Mouse (Mus musculus) neural tube, embryonic 15.5 days (tissue): Measurements from ENCODE around the gene Wnt9a. TPM values are rescaled to one million over a fixed set of nuclear protein-coding genes. Genes with fewer than 3 reads are reported as not detected.
"Not testable (repeated sequence)": the region's sequence is repeated elsewhere in the genome, so short reads cannot be mapped to it uniquely, and the experiment has no call there.

Source experiments
- ATAC-seq: fragments of 200-750 bp; cut with Nextera tagmentation; 2 replicates; pipeline ENCODE4 v1.8.0; 2017; ENCODE audit warnings: mild to moderate bottlenecking, moderate TSS enrichment, moderate library complexity; ENCODE audit not compliant: low FRiP score
- H3K27ac ChIP-seq: fragments of 300-500 bp; sonication (generic); replicated peaks from 2 replicates; pipeline ENCODE4 v1.5.1; 2015; ENCODE audit warnings: mild to moderate bottlenecking, inconsistent platforms
- H3K27me3 ChIP-seq: fragments of 300-500 bp; sonication (generic); replicated peaks from 2 replicates; pipeline ENCODE4 v1.6.1; 2015; ENCODE audit warnings: inconsistent platforms
- H3K36me3 ChIP-seq: fragments of 300-500 bp; sonication (generic); 2 replicates; pipeline ENCODE4 v1.6.1; 2015; ENCODE audit warnings: inconsistent platforms
- H3K4me1 ChIP-seq: fragments of 300-500 bp; sonication (generic); 2 replicates; pipeline ENCODE4 v1.6.1; 2015; ENCODE audit warnings: inconsistent platforms
- H3K4me2 ChIP-seq: fragments of 300-500 bp; sonication (generic); 2 replicates; pipeline ENCODE4 v1.6.1; 2015; ENCODE audit warnings: inconsistent platforms, mild to moderate bottlenecking, moderate library complexity
- H3K4me3 ChIP-seq: fragments of 300-500 bp; sonication (generic); replicated peaks from 2 replicates; pipeline ENCODE4 v1.5.1; 2015; ENCODE audit warnings: mild to moderate bottlenecking, inconsistent platforms
- H3K9ac ChIP-seq: fragments of 300-500 bp; sonication (generic); replicated peaks from 2 replicates; pipeline ENCODE4 v1.6.1; 2015; ENCODE audit warnings: mild to moderate bottlenecking, inconsistent platforms
- H3K9me3 ChIP-seq: fragments of 300-500 bp; sonication (generic); replicated peaks from 2 replicates; pipeline ENCODE4 v1.6.1; 2016; ENCODE audit warnings: inconsistent platforms
- WGBS: fragments of 180-500 bp; shearing (Covaris S2); methylation state at CpG from one replicate; pipeline ENCODE4 v1.1.7; 2015; ENCODE audit warnings: mixed read lengths; 5-methylcytosine and 5-hydroxymethylcytosine counted together
- polyA plus RNA-seq: library from polyadenylated mRNA; unstranded; fragments of >200 nt; fragmentation: Nextera tagmentation; extraction: Ambion mirVana; gene quantifications from 2 replicates; pipeline ENCODE4 v1.2.1, GENCODE M21; 2015

The Wnt9a gene
- polyA plus RNA-seq, 1 experiment from 2014 or later: 3.0 TPM

DNA sequence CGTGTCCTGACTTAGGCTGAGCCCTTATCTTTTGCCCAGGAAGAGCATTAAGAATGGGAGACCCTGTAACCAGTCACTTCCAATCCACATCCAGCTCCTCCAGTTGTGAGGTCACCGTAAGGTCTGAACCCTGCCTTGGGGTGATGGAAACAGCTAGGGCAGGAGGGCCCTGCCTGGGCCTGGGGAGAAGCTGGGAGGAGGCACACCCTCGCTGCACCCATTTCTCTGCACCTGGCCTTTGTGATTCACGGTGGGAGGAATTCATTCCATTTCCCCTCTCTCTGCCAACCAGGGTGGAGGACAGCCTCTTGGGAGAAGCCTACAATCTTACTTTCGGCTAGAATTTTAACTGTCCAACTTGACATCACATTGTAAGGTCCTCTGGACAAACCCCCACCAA lies 24.6 kb upstream of the Wnt9a start:
- ATAC-seq: no peak
- H3K4me2 ChIP-seq: no peak overlapping the region
- no peaks in the 10 kb centered on the region for H3K36me3 ChIP-seq
- no peak overlapping the region for H3K27ac ChIP-seq
- H3K4me3 ChIP-seq: no peak overlapping the region
- peaks cover 23% of the 10 kb centered on the region for H3K27me3 ChIP-seq
- H3K9me3 ChIP-seq: no peaks in the 10 kb centered on the region
- H3K9ac ChIP-seq: no peak overlapping the region
- no peaks in the 10 kb centered on the region for H3K4me1 ChIP-seq
- 82% methylated on average over 5 of the region's 5 CpGs for WGBS

DNA sequence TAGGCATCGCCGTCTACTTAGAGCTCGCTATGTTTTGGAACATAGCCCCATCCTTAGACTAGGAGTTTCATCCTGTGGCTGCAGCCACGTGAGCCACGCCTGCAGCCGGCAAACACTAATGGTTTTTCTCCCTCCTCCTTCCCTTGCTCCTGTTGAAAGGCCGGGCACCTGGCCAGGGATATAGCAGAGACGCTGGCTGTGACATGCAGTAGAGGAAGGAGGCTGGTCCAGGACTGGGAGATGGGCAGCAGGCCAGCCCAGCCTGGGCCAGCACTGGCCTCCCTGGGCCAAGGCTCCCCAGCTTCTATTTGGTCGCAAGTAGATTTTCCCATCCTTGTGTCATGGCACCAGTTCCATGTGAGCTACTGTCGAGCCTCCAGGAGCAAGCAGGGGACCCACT lies 23.8 kb upstream of the Wnt9a start:
- Histone ChIP-seq H3K27ac (no peak overlapping the region), H3K9me3 (no peaks in the 10 kb centered on the region), H3K27me3 (peaks cover 31% of the 10 kb centered on the region), H3K4me3 (no peak overlapping the region), H3K36me3 (no peaks in the 10 kb centered on the region), H3K4me1 (no peaks in the 10 kb centered on the region), H3K9ac (no peak overlapping the region), H3K4me2 (no peak overlapping the region)
- WGBS: 69% methylated on average over 10 of the region's 10 CpGs
- ATAC-seq: no peak

DNA sequence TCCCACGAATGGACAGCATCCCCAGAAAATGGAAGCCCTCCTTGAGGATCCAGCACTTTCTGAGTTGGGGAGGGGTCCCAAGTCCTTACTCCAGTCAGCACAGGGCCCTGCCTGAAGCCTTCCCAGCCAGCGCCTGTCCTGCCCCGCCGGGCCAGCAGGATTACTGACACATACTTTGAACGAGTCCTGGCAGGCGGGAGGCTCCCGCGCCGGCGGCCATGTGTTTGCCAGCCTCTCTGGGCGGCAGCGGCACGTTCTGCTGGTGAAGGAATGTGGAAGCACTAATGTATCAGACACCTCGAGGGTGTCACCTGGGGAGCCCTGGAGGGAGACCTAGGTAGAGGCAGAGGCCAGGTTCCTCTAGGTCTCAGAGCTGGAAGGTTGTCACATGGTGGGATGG lies 22.6 kb upstream of the Wnt9a start:
- Histone ChIP-seq H3K36me3 (no peaks in the 10 kb centered on the region), H3K4me2 (no peak overlapping the region), H3K9me3 (no peaks in the 10 kb centered on the region), H3K27me3 (peaks cover 43% of the 10 kb centered on the region), H3K4me1 (peaks cover 6% of the 10 kb centered on the region), H3K27ac (no peak overlapping the region), H3K9ac (no peak overlapping the region), H3K4me3 (no peak overlapping the region)
- no peak for ATAC-seq
- WGBS: 57% methylated on average over 14 of the region's 14 CpGs

DNA sequence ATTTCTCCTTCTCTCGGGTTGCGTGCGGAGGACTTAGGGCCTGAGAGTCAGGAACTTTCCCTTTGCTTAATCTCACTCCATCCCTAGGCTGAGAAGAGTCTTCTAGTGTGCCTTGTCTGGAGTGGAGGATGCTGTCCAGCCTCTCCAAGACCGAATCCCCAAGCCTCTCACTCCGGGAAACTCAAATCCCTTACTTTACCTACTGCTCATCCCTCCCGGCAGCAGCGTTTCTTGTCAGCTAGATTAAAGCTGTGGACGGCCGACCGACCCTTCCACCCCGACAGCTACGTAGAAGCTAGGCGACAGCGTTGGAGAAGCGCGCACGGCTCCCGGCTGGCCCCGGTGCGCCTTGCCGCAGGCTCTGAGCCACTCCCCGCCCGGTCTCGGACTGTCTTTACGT lies 17.0 kb upstream of the Wnt9a start:
- 1% methylated on average over 25 of the region's 25 CpGs for whole genome bisulfite sequencing
- ATAC-seq: no peak
- Histone ChIP-seq H3K9me3 (no peaks in the 10 kb centered on the region), H3K9ac (no peak overlapping the region), H3K36me3 (no peaks in the 10 kb centered on the region), H3K4me1 (peaks cover 28% of the 10 kb centered on the region), H3K27ac (no peak overlapping the region), H3K4me3 (no peak overlapping the region; the same call in 1 of the 2 replicates), H3K27me3 (peaks cover 85% of the 10 kb centered on the region), H3K4me2 (peak overlapping the region; percentile 69)

DNA sequence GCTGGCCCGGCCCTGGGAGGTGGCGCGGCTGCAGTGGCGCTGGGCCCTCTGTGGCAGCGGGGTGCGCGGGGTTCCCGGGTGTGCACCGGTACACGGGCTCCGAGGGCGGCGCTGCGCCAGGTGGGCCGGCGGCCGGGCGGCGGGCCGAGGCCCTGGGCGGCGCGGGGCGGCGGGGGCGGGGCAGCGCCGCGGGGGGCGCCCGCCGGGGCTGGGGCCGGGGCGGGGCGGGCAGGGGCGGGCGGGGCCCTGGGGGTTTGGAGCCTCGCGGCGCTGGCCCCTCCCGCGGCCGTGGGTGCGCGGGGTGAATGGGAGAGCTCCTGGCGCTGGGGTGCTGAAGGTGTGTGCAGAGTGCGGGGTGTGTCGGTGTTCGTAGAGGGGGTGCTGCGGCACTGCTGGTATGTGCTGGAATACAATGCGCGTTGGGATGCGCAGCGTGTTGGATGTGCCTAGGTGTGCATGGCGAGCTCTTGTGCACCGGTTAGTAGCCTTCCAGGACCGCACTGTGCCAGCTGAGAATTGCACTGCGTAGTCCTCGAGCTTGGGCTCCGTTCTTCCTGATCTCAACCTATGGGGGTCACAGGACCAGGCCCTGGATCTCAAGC lies 15.9 kb upstream of the Wnt9a start, which contains the start of gene Wnt3a:
Wnt3a (minus strand) TSS at position 51 of the 602 bp plus-strand sequence.
- peak within 1 kb of the TSS; percentile 38 for H3K4me3 ChIP-seq
- WGBS: 2% methylated on average over 32 of the region's 60 CpGs
- no peaks in the 10 kb centered on the region for H3K9me3 ChIP-seq
- H3K9ac ChIP-seq: no peak within 1 kb of the TSS
- ATAC-seq: no peak
- H3K4me1 ChIP-seq: peaks cover 28% of the 10 kb centered on the region
- H3K4me2 ChIP-seq: peak within 1 kb of the TSS; percentile 69
- no peaks in the 10 kb centered on the region for H3K36me3 ChIP-seq
- peaks cover 86% of the 10 kb centered on the region for H3K27me3 ChIP-seq
- H3K27ac ChIP-seq: no peak within 1 kb of the TSS

DNA sequence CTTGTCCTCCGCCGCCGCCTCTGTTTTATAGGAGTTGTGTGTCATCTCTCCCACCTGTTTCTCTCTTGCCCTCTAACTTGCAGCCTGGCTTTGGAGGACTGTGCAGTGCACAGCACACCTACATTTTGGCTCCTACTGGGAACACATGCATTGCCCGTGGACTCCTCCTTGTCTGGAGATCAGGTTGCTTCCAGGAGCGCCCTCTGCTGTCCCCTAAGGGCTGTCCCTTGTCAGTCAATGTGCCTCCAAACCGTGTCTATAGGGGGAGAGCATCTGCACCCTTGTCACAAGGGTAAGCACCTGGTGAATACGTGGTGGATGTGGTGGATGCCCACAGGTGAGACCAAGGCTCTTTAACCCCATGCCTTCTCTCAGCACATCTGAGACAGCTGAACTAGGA lies 13.1 kb upstream of the Wnt9a start:
- Histone ChIP-seq H3K9ac (no peak overlapping the region), H3K27me3 (peaks cover 73% of the 10 kb centered on the region), H3K9me3 (no peaks in the 10 kb centered on the region), H3K27ac (no peak overlapping the region), H3K36me3 (no peaks in the 10 kb centered on the region), H3K4me1 (peaks cover 29% of the 10 kb centered on the region), H3K4me3 (no peak overlapping the region), H3K4me2 (no peak overlapping the region)
- 31% methylated on average over 7 of the region's 7 CpGs for WGBS
- no peak for ATAC-seq

DNA sequence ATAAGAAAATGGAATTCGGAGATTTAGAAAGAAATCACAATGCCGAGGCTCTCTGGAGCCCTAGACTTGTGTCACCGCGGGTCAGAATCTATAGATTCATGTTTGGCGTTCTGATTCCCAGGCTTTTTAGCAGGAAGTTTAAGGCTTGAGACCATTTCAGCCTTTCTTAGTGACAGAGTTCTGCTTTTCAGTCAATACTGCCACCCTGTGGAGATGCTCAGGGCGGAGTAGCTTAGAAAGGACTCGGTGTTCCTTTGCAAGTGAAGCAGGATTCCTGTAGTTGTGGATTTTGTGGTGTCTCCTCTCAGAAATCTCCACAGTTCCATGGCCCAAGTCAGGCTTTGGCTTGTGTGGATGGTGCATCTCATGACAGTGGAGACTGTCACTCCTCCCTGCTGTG lies 8.8 kb upstream of the Wnt9a start:
- Histone ChIP-seq H3K27ac (no peak overlapping the region), H3K27me3 (peaks cover 44% of the 10 kb centered on the region), H3K4me1 (0 out of 2 replicates have a peak, but pooled peaks cover 2% of the 10 kb centered on the region), H3K4me3 (no peak overlapping the region), H3K4me2 (no peak overlapping the region), H3K9me3 (no peaks in the 10 kb centered on the region), H3K36me3 (no peaks in the 10 kb centered on the region), H3K9ac (no peak overlapping the region)
- ATAC-seq: no peak
- WGBS: 20% methylated on average over 7 of the region's 7 CpGs

DNA sequence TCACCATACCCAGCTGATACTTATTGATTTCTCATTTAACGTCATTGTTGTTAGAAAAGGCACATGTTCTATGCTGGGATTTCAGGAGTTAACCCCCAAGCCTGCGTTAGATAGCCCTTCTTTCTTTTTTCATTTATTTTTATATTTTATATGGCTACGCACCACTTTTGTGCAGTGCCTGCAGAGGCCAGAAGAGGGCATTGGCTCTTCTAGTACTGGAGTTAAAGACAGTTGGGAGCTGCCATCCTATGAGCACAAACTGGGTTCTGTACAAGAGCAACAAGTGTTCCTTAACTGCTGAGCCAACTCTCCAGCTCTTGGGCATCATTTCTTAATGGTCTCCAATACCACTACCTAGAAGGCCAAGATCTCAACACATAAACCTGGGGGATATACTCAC lies 6.5 kb upstream of the Wnt9a start:
- no peak overlapping the region for H3K4me2 ChIP-seq
- no peak overlapping the region for H3K4me3 ChIP-seq
- 0 out of 2 replicates have a peak, but pooled peaks cover 2% of the 10 kb centered on the region for H3K4me1 ChIP-seq
- H3K9ac ChIP-seq: no peak overlapping the region
- ATAC-seq: no peak
- H3K27ac ChIP-seq: no peak overlapping the region
- no peaks in the 10 kb centered on the region for H3K36me3 ChIP-seq
- WGBS: 18% methylated on average over 3 of the region's 3 CpGs
- H3K9me3 ChIP-seq: no peaks in the 10 kb centered on the region
- peaks cover 50% of the 10 kb centered on the region for H3K27me3 ChIP-seq

DNA sequence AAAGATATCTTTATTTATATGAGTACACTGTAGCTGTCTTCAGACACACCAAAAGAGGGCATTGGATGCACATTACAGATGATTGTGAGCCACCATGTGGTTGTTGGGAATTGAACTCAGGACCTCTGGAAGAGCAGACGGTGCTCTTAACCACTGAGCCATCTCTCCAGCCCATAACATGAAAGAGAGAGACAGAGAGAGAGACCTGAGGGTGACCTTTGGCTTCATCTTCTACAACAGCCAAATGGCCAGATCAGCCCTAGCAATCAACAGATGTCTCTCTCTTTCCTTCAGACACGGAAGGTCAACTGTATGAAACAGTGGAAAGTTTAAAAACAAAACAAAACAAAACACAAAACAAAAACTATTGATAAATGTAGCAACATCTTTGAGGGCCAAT lies 5.7 kb upstream of the Wnt9a start:
- not testable (repeated sequence) for ATAC-seq, H3K4me2 ChIP-seq, H3K9ac ChIP-seq, H3K4me3 ChIP-seq, H3K4me1 ChIP-seq, H3K9me3 ChIP-seq, H3K36me3 ChIP-seq, H3K27ac ChIP-seq
- 79% methylated on average over 2 of the region's 2 CpGs for WGBS
- H3K27me3 ChIP-seq: peaks cover 52% of the 10 kb centered on the region

DNA sequence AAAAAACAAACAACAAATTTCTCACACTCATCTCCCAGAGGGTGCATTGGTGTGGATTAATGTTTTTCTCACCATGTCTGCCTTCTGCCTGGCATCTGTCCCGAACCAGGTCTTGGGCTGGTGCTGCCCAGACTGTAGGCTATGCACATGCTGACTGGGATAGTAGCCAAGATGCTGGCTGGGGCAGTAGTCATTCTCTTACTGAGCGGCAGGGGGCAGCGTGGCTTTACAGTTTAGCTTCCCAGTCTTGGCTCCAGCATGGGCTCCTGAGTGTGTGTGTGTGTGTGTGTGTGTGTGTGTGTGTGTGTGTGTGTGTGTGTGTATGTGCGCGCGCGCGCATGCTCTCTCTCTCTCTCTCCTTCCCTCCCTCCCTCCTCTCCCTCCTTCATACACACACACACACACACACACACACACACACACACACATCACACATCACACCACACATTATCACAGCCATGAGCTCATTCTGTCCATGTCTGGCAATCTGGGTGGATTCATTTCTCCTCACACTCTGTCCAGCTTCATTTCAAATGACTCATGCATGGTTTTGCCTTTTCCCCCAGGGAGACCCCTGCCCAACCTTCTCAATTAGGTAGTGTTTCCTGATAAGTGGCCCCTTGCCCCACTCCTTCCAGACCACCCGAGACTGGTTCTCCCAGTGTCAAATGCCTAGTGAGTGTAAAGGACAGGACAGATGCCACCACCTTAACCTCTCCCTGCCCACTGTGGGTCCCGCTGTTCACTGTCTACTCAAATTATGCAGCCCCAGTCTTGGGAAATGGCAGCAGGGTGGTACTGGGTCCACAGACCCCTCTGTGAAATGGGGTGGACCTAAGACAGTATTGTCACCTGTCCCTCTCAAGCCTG lies 3.8 kb upstream of the Wnt9a start:
- Histone ChIP-seq H3K27me3 (peaks cover 60% of the 10 kb centered on the region), H3K9me3 (no peaks in the 10 kb centered on the region), H3K4me3 (no peak overlapping the region), H3K36me3 (no peaks in the 10 kb centered on the region), H3K27ac (no peak overlapping the region), H3K9ac (no peak overlapping the region), H3K4me2 (no peak overlapping the region), H3K4me1 (peaks cover 23% of the 10 kb centered on the region)
- 0 out of 2 replicates have a peak, but pooled peaks have one; percentile 60 for ATAC-seq
- 33% methylated on average over 5 of the region's 10 CpGs for WGBS

DNA sequence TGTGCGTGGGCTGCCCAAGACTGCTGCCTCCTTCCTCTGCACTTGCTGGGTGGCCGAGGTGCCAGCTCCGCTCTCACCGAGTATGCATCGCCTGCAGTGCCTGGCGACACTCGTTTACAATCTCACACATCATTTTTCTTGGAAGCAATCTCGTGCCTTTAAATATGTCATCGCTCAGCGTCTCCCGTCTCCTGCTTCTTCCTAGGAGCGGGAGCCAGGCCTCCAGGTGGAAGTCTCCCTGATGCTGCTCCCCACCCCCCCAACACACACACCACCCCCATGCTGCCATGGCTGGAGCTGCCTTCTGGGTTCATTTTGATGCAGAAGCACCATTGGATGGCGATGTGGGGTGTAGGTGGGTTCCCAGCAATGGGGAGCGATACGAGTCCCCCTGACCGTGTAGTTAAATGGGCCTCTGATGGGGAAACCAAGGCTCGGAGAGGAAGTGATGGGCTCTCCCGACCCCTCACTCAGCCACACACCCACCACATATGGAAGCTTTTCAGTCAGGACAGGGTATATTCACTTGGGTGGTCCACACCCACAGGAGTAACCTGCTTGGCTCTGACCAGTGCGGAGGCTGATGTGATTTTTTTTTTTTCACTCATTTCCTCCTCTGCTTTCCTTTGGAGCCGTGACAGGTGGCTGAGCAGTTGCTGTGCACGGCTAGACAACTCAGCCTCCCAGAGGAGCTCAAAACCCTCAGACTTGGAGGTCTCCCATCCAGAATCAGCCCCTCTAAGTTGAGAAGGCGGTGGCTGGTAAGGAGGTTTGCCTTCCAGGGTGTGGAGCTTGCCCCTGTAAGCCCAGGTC lies 1.5 kb upstream of the Wnt9a start:
- H3K36me3 ChIP-seq: no peaks in the 10 kb centered on the region
- H3K4me3 ChIP-seq: no peak overlapping the region
- 44% methylated on average over 22 of the region's 22 CpGs for WGBS
- peaks cover 41% of the 10 kb centered on the region for H3K4me1 ChIP-seq
- H3K9ac ChIP-seq: no peak overlapping the region
- H3K4me2 ChIP-seq: 0 out of 2 replicates have a peak overlapping the region, but pooled peaks have one; percentile 90
- H3K9me3 ChIP-seq: no peaks in the 10 kb centered on the region
- peaks cover 64% of the 10 kb centered on the region for H3K27me3 ChIP-seq
- no peak overlapping the region for H3K27ac ChIP-seq
- ATAC-seq: no peak
